Mouse (Mus musculus) myocyte (in vitro differentiated cells): ENCODE measurements at regions not wholly inside any gene's neighbourhood (a gene's known extent, or its start where the extent isn't known, plus 50 kb on each side); places are given as distances from the start of the nearest gene placed in this dataset.

Source experiments
- H3K27me3 ChIP-seq: one replicate; pipeline ENCODE4 v1.6.1; 2011; ENCODE audit not compliant: control insufficient read depth, insufficient read depth, insufficient read length
- H3K36me3 ChIP-seq: one replicate; pipeline ENCODE4 v1.6.1; 2011; ENCODE audit not compliant: control insufficient read depth, insufficient read depth
- H3K4me2 ChIP-seq: one replicate; pipeline ENCODE4 v1.6.1; 2011; ENCODE audit warnings: low read depth, control low read depth
- H3K4me3 ChIP-seq: one replicate; pipeline ENCODE4 v1.5.1; 2011; ENCODE audit warnings: mild to moderate bottlenecking, control low read depth, moderate library complexity
- H3K79me2 ChIP-seq: one replicate; pipeline ENCODE4 v1.6.1; 2011; ENCODE audit not compliant: control insufficient read depth, insufficient read depth
- H3ac ChIP-seq: one replicate; pipeline ENCODE4 v1.6.1; 2011; ENCODE audit not compliant: control insufficient read depth, insufficient read length
- CEBPB ChIP-seq: IDR thresholded peaks from 2 replicates; pipeline ENCODE4 v1.6.1; 2011; ENCODE audit warnings: mild to moderate bottlenecking, moderate library complexity; ENCODE audit not compliant: poor library complexity, insufficient read depth, severe bottlenecking
- E2F4 ChIP-seq: IDR thresholded peaks from one replicate; pipeline ENCODE4 v1.6.1; 2011; ENCODE audit warnings: mild to moderate bottlenecking, control low read depth, moderate library complexity; ENCODE audit not compliant: insufficient read depth
- MAX ChIP-seq: IDR thresholded peaks from one replicate; pipeline ENCODE4 v1.6.1; 2011; ENCODE audit warnings: low read depth, mild to moderate bottlenecking, control low read depth
- MYOD1 ChIP-seq, 3 experiments: IDR thresholded peaks; one replicate each; pipeline ENCODE4 v1.6.1; 2011; ENCODE audit warnings: control low read depth in 2 of 3, low read depth in 2 of 3, mild to moderate bottlenecking in 2 of 3, moderate library complexity in 1 of 3; ENCODE audit not compliant: insufficient read length in 2 of 3, control insufficient read depth in 1 of 3
- MYOG ChIP-seq, 3 experiments: IDR thresholded peaks; one replicate each; pipeline ENCODE4 v1.6.1; 2011; ENCODE audit warnings: control low read depth in 2 of 3, low read depth in 2 of 3, mild to moderate bottlenecking in 2 of 3; ENCODE audit not compliant: insufficient read length in 2 of 3, control insufficient read depth in 1 of 3, insufficient read depth in 1 of 3
- POLR2A ChIP-seq: IDR thresholded peaks from one replicate; pipeline ENCODE4 v1.6.1; 2011; ENCODE audit warnings: low read depth, mild to moderate bottlenecking, control low read depth, moderate library complexity; ENCODE audit not compliant: insufficient read length
- POLR2AphosphoS2 ChIP-seq: IDR thresholded peaks from one replicate; pipeline ENCODE4 v1.6.1; 2011; ENCODE audit warnings: low read depth, control low read depth; ENCODE audit not compliant: insufficient read length
- REST ChIP-seq: IDR thresholded peaks from one replicate; pipeline ENCODE4 v1.6.1; 2011; ENCODE audit warnings: mild to moderate bottlenecking, control low read depth, moderate library complexity; ENCODE audit not compliant: insufficient read depth, insufficient read length
- SRF ChIP-seq: IDR thresholded peaks from one replicate; pipeline ENCODE4 v1.6.1; 2011; ENCODE audit warnings: low read depth; ENCODE audit not compliant: control insufficient read depth, insufficient read length
- TCF12 ChIP-seq: IDR thresholded peaks from one replicate; pipeline ENCODE4 v1.6.1; 2011; ENCODE audit warnings: mild to moderate bottlenecking, control low read depth; ENCODE audit not compliant: poor library complexity, insufficient read depth, severe bottlenecking
- TCF3 ChIP-seq: IDR thresholded peaks from one replicate; pipeline ENCODE4 v1.6.1; 2011; ENCODE audit warnings: low read depth, control low read depth; ENCODE audit not compliant: insufficient read length
- USF1 ChIP-seq: IDR thresholded peaks from one replicate; pipeline ENCODE4 v1.6.1; 2011; ENCODE audit warnings: low read depth, mild to moderate bottlenecking, control low read depth, moderate library complexity

DNA sequence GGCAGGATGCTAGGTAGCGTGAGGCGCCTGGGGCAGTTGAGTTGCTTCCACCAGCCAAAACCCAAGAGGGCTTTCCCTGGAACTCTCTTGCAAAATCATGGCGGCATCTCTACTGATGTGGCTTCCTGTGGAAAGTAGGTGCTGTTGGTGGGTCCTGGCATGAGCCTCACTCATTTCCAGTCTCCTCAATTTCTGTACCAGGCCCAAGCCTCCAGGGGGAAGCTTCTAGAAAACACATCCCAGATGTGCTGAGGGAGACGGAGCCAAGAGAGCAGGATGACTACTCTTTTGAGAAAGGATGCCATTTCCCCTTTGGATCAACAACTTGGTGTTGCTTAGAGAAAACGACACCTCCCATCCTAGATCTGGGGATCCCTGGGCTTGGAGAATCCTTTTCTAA lies 50.9 kb upstream of the 1600014C23Rik start:
- no peak overlapping the region for H3K4me2 ChIP-seq
- no peak overlapping the region for H3K4me3 ChIP-seq
- no peaks in the 10 kb centered on the region for H3K36me3 ChIP-seq
- no peak overlapping the region for H3ac ChIP-seq
- no peaks in the 10 kb centered on the region for H3K27me3 ChIP-seq
- no peak for TF ChIP-seq REST
- no peak for TF ChIP-seq MAX
- TF ChIP-seq TCF3 = no peak
- TF ChIP-seq MYOG (IDR thresholded peaks at IDR 0.05; ENCODE audit: control insufficient read depth in 1 of 3, insufficient read depth in 1 of 3, insufficient read length in 2 of 3, low read depth in 2 of 3) = no peak
- TF ChIP-seq POLR2A = no peak
- TF ChIP-seq USF1 = no peak
- no peak for TF ChIP-seq SRF
- no peak for TF ChIP-seq MYOD1 (IDR thresholded peaks at IDR 0.05; ENCODE audit: control insufficient read depth in 1 of 3, insufficient read length in 2 of 3, low read depth in 2 of 3)
- TF ChIP-seq E2F4 = no peak
- no peak for TF ChIP-seq POLR2AphosphoS2
- TF ChIP-seq CEBPB = no peak
- no peak for TF ChIP-seq TCF12
- no peaks in the 10 kb centered on the region for H3K79me2 ChIP-seq
